Mouse (Mus musculus): ENCODE measurements around the gene Gm6588. TPM values are rescaled to one million over a fixed set of nuclear protein-coding genes. Genes with fewer than 3 reads are reported as not detected.
A peak's percentile ranks its signal among the peaks of the same experiment; 100 is the strongest.
"Not testable (repeated sequence)": the region's sequence is repeated elsewhere in the genome, so short reads cannot be mapped to it uniquely, and the experiment has no call there.

Gm6588 gene
- not detected for total RNA-seq (2021)

GRCm38 (mm10) chr5:112448747-112449440 lies at the start of gene Gm6588:
Gene Gm6588, plus strand, starts transcription at chr5:112449426.
- intact Hi-C loops (cut with DNase I): no loop called here
- no peak for DNase-seq (ENCODE audit: low spot score in 2 of 2)

DNA sequence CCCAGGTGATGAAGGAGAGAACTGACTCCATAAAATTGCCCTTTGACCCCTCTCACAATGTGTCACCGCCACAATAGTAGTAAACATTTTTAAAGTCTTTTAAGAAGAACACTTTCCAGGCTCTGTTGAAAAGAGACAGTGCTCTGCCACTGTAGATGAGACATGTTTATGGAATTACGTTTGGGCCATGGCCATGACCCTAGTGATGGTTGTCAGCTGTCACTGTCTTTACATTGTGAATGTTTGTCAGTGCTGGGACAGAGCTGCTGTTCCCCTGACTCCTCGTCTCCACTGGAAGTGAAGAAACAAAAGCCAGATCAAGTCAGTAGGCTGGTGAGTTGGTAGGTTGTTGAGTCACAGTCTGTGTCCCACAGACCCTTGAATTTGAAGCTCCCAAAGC lies 46.8 kb upstream of the Gm6588 start:
- no peak for DNase-seq (ENCODE audit: low spot score in 2 of 2)
- intact Hi-C loops (cut with DNase I): no loop called here

DNA sequence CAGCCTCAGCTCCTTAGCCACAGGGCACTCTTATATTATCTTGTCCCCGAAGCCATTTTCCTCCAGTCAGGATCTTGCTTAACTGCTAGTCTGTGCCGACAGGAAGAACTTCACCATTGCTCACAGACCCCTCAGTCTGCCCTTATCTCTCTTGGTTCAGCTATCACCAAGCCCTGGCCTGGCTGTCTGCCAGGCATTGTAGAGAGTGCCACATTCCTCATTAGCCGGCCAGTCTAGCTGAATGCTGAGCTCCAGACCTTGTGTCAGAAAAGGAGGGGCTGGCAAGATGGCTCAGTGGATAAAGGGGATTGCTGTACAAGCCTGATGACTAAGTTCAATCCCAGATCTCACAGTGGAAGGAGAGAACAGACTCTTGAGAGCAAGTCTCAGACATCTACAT lies 43.2 kb upstream of the Gm6588 start:
- intact Hi-C loops (cut with DNase I): no loop called here
- DNase-seq (ENCODE audit: low spot score in 2 of 2): no peak

- DNase-seq (ENCODE audit: low spot score in 2 of 2): no peak
- intact Hi-C loops (cut with DNase I): no loop called here
Measured at GRCm38 (mm10) chr5:112409274-112409673, 40.0 kb upstream of the Gm6588 start.

- peak in 1 of 2 experiments; percentile 61 for DNase-seq (ENCODE audit: low spot score in 2 of 2)
- intact Hi-C loops (cut with DNase I): no loop called here
Measured at GRCm38 (mm10) chr5:112411072-112411471, 38.2 kb upstream of the Gm6588 start.

- intact Hi-C loops (cut with DNase I): no loop called here
- peak; percentile 76 to 87 for DNase-seq (ENCODE audit: low spot score in 2 of 2)
Measured at GRCm38 (mm10) chr5:112411514-112412335, 37.5 kb upstream of the Gm6588 start.

- intact Hi-C loops (cut with DNase I); DNase-seq (ENCODE audit: low spot score in 2 of 2): not testable (repeated sequence)
Measured at GRCm38 (mm10) chr5:112412781-112413180, 36.4 kb upstream of the Gm6588 start.

- intact Hi-C loops (cut with DNase I): no loop called here
Measured at GRCm38 (mm10) chr5:112416673-112417072, 32.6 kb upstream of the Gm6588 start.

GRCm38 (mm10) chr5:112418023-112418422 lies 31.2 kb upstream of the Gm6588 start:
- intact Hi-C loops (cut with DNase I): no loop called here
- DNase-seq (ENCODE audit: low spot score in 2 of 2): no peak

More at GRCm38 (mm10) chr5:112416673-112417072, 32.6 kb upstream of the Gm6588 start:
- no peak for DNase-seq (ENCODE audit: low spot score in 2 of 2)

GRCm38 (mm10) chr5:112419535-112419934 lies 29.7 kb upstream of the Gm6588 start:
- intact Hi-C loops (cut with DNase I): no loop called here

GRCm38 (mm10) chr5:112426635-112427034 lies 22.6 kb upstream of the Gm6588 start:
- intact Hi-C loops (cut with DNase I): loop anchor here (2.0 to 10.0 kb wide), 4 partner anchors 32 to 184 kb away; partner anchors contain the start of genes Asphd2, Hps4 and Srrd
- DNase-seq (ENCODE audit: low spot score in 2 of 2): no peak

More at GRCm38 (mm10) chr5:112419535-112419934, 29.7 kb upstream of the Gm6588 start:
- DNase-seq (ENCODE audit: low spot score in 2 of 2): no peak

- intact Hi-C loops (cut with DNase I): loop anchor here (2.0 to 10.0 kb wide), 4 partner anchors 32 to 185 kb away; partner anchors contain the start of genes Asphd2, Hps4 and Srrd
Measured at GRCm38 (mm10) chr5:112427283-112427682, 21.9 kb upstream of the Gm6588 start.

GRCm38 (mm10) chr5:112428944-112429343 lies 20.3 kb upstream of the Gm6588 start:
- intact Hi-C loops (cut with DNase I): loop anchor here (5.0 to 10.0 kb wide), 3 partner anchors 64 to 187 kb away; partner anchors contain the start of genes Hps4 and Srrd
- peak; percentile 68 to 70 for DNase-seq (ENCODE audit: low spot score in 2 of 2)

More at GRCm38 (mm10) chr5:112427283-112427682, 21.9 kb upstream of the Gm6588 start:
- peak; percentile 57 to 70 for DNase-seq (ENCODE audit: low spot score in 2 of 2)

GRCm38 (mm10) chr5:112431120-112431775 lies 18.0 kb upstream of the Gm6588 start:
- intact Hi-C loops (cut with DNase I): loop anchor here (5.0 to 10.0 kb wide), 2 partner anchors 431 to 624 kb away; no protein-coding TSS in a partner anchor

DNA sequence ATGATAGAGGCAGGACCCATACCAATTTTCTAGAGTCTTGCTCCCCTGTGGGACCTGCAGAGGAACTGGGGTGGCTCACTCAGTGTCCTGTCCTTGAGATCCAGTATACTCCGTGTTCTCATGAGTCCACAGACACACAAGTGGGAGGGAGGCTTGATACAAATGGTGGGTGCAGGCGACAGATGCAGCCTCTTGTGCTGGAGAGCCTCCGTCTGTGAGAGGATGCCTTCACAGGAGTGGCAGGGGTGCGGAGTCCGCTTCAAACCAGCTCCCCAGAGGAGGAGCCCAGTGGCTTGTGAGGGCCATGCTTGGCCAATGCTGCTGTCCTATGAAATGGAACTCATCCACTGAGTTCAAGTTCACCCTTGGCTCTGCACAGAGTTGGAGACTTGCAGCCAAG lies 17.2 kb upstream of the Gm6588 start:
- peak in 1 of 2 experiments; percentile 64 for DNase-seq (ENCODE audit: low spot score in 2 of 2)
- intact Hi-C loops (cut with DNase I): loop anchor here (5.0 to 10.0 kb wide), 2 partner anchors 430 to 623 kb away; no protein-coding TSS in a partner anchor

More at GRCm38 (mm10) chr5:112431120-112431775, 18.0 kb upstream of the Gm6588 start:
- no peak for DNase-seq (ENCODE audit: low spot score in 2 of 2)

- peak; percentile 84 to 91 for DNase-seq (ENCODE audit: low spot score in 2 of 2)
- intact Hi-C loops (cut with DNase I): loop anchor here (5.0 to 10.0 kb wide), 2 partner anchors 429 to 622 kb away; no protein-coding TSS in a partner anchor
Measured at GRCm38 (mm10) chr5:112433004-112433403, 16.2 kb upstream of the Gm6588 start.

DNA sequence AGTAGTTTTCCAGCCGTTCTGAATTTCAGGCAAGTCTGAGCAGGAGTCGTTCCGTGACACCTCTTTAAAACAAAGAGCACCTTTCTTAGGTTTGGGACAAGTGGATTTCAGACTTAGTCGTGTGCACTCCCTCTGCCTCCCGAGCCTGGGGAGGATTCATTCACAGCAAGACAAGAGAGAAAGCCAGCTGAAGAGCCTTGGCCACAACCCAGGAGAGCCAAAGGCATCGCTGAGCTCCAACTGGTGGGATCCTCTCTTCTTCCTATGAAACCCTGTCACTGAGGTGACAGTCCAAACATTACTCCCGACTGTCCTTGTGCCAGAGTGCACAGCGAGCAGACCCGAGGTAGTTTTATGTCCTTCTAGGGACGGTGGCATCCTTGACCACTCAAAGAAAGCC lies 10.7 kb upstream of the Gm6588 start:
- no peak for DNase-seq (ENCODE audit: low spot score in 2 of 2)
- intact Hi-C loops (cut with DNase I): loop anchor here (10.0 kb wide), 1 partner anchor 616 kb away; no protein-coding TSS in a partner anchor

DNA sequence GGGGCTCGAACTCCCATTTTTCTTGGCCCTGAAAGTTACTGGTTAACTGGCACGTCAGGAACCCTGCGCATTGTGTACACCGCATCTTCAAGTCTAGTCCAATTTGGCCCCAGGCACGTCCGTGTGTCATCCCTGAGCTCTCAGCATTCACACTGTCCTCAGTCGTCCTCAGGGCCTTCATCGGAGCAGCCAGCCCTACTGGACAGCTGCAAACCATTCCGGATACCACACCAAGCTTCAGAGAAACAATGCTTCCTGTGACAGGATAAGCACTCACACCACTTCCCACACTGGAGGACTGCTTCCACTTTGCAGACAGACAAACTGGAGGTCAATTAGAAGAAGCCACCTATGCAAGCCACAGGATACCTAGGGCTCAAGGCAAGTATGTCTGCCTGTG lies 3.9 kb downstream of the Gm6588 start:
- intact Hi-C loops (cut with DNase I): no loop called here

GRCm38 (mm10) chr5:112454966-112455555 lies 5.8 kb downstream of the Gm6588 start:
- intact Hi-C loops (cut with DNase I): loop anchor here (5.0 kb wide), 1 partner anchor 122 kb away; the partner anchor contains the start of gene Sez6l
- peak in 1 of 2 experiments; percentile 62 for DNase-seq (ENCODE audit: low spot score in 2 of 2)

More for the DNA sequence above, 3.9 kb downstream of the Gm6588 start:
- DNase-seq (ENCODE audit: low spot score in 2 of 2): no peak

Measured in left cerebral cortex, postnatal 25 days (tissue).